Mouse (Mus musculus): ENCODE measurements around the gene Gria2. TPM values are rescaled to one million over a fixed set of nuclear protein-coding genes. Genes with fewer than 3 reads are reported as not detected.

Gene Gria2
- 0.05 TPM in 1 of 2 replicates, not detected in the other for polyA plus RNA-seq (2012; rRNA removed)

DNA sequence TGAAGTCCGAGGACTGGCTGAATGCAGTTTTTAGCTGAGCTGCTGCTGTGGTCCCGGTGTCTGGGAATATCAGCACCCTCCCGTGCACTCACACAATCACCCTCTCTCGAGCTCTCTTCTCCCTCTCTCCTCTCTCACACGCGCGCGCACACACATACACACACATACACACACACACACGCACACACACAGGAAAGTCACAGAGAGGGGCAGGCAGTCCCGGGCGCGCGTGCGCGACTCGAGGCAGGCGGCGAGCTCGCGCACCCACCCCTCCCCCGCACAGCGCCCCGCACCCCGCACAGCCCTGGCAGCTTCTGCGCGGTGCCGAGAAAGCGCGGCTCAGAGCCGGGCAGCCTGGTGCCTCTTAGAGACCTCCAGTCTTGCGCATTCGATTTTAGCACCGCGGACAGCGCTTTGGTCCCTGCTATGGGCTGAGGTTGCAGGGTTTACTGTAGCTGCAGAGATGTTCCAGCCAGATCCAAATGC lies at the start of gene Gria2:
Gria2 (minus strand) TSS at position 240 of the 486 bp plus-strand sequence.
- WGBS, result 2% methylated on average over 35 of the region's 35 CpGs

GRCm38 (mm10) chr3:80850947-80851346 lies 48.3 kb upstream of the Gria2 start:
- H3K27ac ChIP-seq (ENCODE audit: insufficient read depth, low read depth, low read length), result no peak overlapping the region
- no peaks in the 10 kb centered on the region for H3K36me3 ChIP-seq (ENCODE audit: control insufficient read depth, insufficient read depth, low read length)
- no peak for TF ChIP-seq POLR2A (IDR thresholded peaks at IDR 0.05; ENCODE audit: low read depth, low read length)
- no peaks in the 10 kb centered on the region for H3K27me3 ChIP-seq (ENCODE audit: control insufficient read depth, insufficient read depth, low read length)
- WGBS, result 79% methylated on average over 10 of the region's 10 CpGs
- no peak overlapping the region for H3K4me3 ChIP-seq (ENCODE audit: low read depth, low read length)
- no peaks in the 10 kb centered on the region for H3K4me1 ChIP-seq (ENCODE audit: control insufficient read depth, insufficient read depth, insufficient read length, low read length)

More for the DNA sequence above, at the start of gene Gria2:
- H3K27ac ChIP-seq (ENCODE audit: insufficient read depth, low read depth, low read length), result no peak within 1 kb of the TSS
- H3K36me3 ChIP-seq (ENCODE audit: control insufficient read depth, insufficient read depth, low read length), result no peaks in the 10 kb centered on the region
- H3K27me3 ChIP-seq (ENCODE audit: control insufficient read depth, insufficient read depth, low read length), result 0 out of 2 replicates have a peak, but pooled peaks cover 2% of the 10 kb centered on the region
- TF ChIP-seq CTCF (IDR thresholded peaks at IDR 0.05; ENCODE audit: extremely low read depth, insufficient read length, insufficient replicate concordance, low read depth, low read length) (no peak), POLR2A (IDR thresholded peaks at IDR 0.05; ENCODE audit: low read depth, low read length) (no peak)
- no peaks in the 10 kb centered on the region for H3K4me1 ChIP-seq (ENCODE audit: control insufficient read depth, insufficient read depth, insufficient read length, low read length)
- no peak within 1 kb of the TSS for H3K4me3 ChIP-seq (ENCODE audit: low read depth, low read length)

GRCm38 (mm10) chr3:80845634-80846033 lies 43.0 kb upstream of the Gria2 start:
- no peak overlapping the region for H3K4me3 ChIP-seq (ENCODE audit: low read depth, low read length)
- H3K27ac ChIP-seq (ENCODE audit: insufficient read depth, low read depth, low read length), result no peak overlapping the region
- TF ChIP-seq CTCF (IDR thresholded peaks at IDR 0.05; ENCODE audit: extremely low read depth, insufficient read length, insufficient replicate concordance, low read depth, low read length), result no peak
- WGBS, result 47% methylated on average over 2 of the region's 2 CpGs
- H3K27me3 ChIP-seq (ENCODE audit: control insufficient read depth, insufficient read depth, low read length), result no peaks in the 10 kb centered on the region
- H3K4me1 ChIP-seq (ENCODE audit: control insufficient read depth, insufficient read depth, insufficient read length, low read length), result no peaks in the 10 kb centered on the region
- no peaks in the 10 kb centered on the region for H3K36me3 ChIP-seq (ENCODE audit: control insufficient read depth, insufficient read depth, low read length)

DNA sequence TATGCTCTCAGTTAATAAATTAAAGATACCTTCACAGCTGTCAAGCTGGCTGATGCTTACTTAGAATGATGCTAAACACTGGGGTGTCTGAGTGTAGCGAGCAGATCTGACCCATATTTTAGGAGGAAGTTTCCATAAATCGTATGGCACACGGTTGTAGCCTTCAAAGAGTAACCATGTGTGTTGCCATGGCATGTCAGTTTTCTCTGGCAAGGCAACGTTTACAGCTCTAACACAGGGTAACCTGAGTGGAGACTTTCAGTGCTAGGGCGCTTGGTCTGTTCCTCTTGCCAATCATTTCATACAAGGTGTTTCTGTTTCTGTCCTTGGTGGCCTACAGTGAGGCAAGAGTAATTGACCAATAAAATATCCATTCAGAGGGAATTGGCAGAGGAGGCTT lies 37.2 kb upstream of the Gria2 start:
- TF ChIP-seq CTCF (IDR thresholded peaks at IDR 0.05; ENCODE audit: extremely low read depth, insufficient read length, insufficient replicate concordance, low read depth, low read length), result no peak
- no peak for TF ChIP-seq POLR2A (IDR thresholded peaks at IDR 0.05; ENCODE audit: low read depth, low read length)
- H3K4me1 ChIP-seq (ENCODE audit: control insufficient read depth, insufficient read depth, insufficient read length, low read length), result no peaks in the 10 kb centered on the region
- 80% methylated on average over 5 of the region's 5 CpGs for WGBS
- no peaks in the 10 kb centered on the region for H3K27me3 ChIP-seq (ENCODE audit: control insufficient read depth, insufficient read depth, low read length)
- H3K27ac ChIP-seq (ENCODE audit: insufficient read depth, low read depth, low read length), result no peak overlapping the region
- H3K36me3 ChIP-seq (ENCODE audit: control insufficient read depth, insufficient read depth, low read length), result no peaks in the 10 kb centered on the region
- H3K4me3 ChIP-seq (ENCODE audit: low read depth, low read length), result no peak overlapping the region

DNA sequence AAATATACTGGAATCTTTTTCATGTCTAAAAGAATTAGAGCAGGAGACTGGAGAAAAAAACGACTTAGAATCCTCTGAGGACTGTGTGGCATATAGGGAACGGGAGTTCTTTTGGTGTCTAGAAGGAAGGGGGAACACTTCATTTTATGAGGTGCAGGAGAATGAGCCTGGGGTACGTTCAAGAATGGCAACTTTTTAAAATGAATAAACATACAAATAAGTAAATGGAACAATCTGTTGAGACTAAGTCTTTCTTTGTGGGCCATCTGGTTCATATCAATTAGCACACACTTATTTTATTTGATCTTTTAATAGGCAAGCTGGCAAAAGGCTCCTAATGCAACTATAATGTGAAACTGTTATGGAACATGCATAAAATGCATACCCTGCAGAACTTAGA lies 34.9 kb upstream of the Gria2 start:
- no peak overlapping the region for H3K27ac ChIP-seq (ENCODE audit: insufficient read depth, low read depth, low read length)
- no peaks in the 10 kb centered on the region for H3K4me1 ChIP-seq (ENCODE audit: control insufficient read depth, insufficient read depth, insufficient read length, low read length)
- no peaks in the 10 kb centered on the region for H3K27me3 ChIP-seq (ENCODE audit: control insufficient read depth, insufficient read depth, low read length)
- no peaks in the 10 kb centered on the region for H3K36me3 ChIP-seq (ENCODE audit: control insufficient read depth, insufficient read depth, low read length)
- H3K4me3 ChIP-seq (ENCODE audit: low read depth, low read length), result no peak overlapping the region
- whole genome bisulfite sequencing, result 49% methylated on average over 3 of the region's 3 CpGs
- TF ChIP-seq POLR2A (IDR thresholded peaks at IDR 0.05; ENCODE audit: low read depth, low read length), result no peak
- TF ChIP-seq CTCF (IDR thresholded peaks at IDR 0.05; ENCODE audit: extremely low read depth, insufficient read length, insufficient replicate concordance, low read depth, low read length), result no peak

DNA sequence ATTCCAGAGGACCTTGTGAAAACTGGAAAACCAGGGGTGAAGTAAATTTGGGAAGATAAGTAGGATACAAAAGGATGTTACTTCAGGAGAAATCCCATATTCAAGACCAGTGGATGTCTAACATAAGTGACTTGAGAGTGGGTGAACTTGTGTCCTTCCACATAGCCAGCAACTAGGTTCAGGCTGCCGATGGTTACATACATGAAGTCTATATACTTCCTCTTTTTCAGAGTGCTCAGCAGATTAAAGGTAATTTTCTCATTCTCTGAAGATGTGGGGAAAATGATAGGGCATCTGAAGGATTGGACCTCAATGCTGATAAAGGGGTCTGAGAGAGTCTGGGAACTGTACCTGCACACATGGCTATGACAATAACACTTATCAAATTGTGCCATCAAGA lies 21.3 kb upstream of the Gria2 start:
- WGBS, result 78% methylated on average over 1 of the region's 1 CpGs
- no peaks in the 10 kb centered on the region for H3K36me3 ChIP-seq (ENCODE audit: control insufficient read depth, insufficient read depth, low read length)
- H3K4me3 ChIP-seq (ENCODE audit: low read depth, low read length), result no peak overlapping the region
- H3K27ac ChIP-seq (ENCODE audit: insufficient read depth, low read depth, low read length), result no peak overlapping the region
- no peaks in the 10 kb centered on the region for H3K4me1 ChIP-seq (ENCODE audit: control insufficient read depth, insufficient read depth, insufficient read length, low read length)
- H3K27me3 ChIP-seq (ENCODE audit: control insufficient read depth, insufficient read depth, low read length), result no peaks in the 10 kb centered on the region
- TF ChIP-seq CTCF (IDR thresholded peaks at IDR 0.05; ENCODE audit: extremely low read depth, insufficient read length, insufficient replicate concordance, low read depth, low read length) (no peak), POLR2A (IDR thresholded peaks at IDR 0.05; ENCODE audit: low read depth, low read length) (no peak)

- Histone ChIP-seq H3K27me3 (ENCODE audit: control insufficient read depth, insufficient read depth, low read length) (no peaks in the 10 kb centered on the region), H3K4me1 (ENCODE audit: control insufficient read depth, insufficient read depth, insufficient read length, low read length) (no peaks in the 10 kb centered on the region), H3K36me3 (ENCODE audit: control insufficient read depth, insufficient read depth, low read length) (no peaks in the 10 kb centered on the region), H3K4me3 (ENCODE audit: low read depth, low read length) (no peak overlapping the region), H3K27ac (ENCODE audit: insufficient read depth, low read depth, low read length) (no peak overlapping the region)
- no peak for TF ChIP-seq POLR2A (IDR thresholded peaks at IDR 0.05; ENCODE audit: low read depth, low read length)
- no peak for TF ChIP-seq CTCF (IDR thresholded peaks at IDR 0.05; ENCODE audit: extremely low read depth, insufficient read length, insufficient replicate concordance, low read depth, low read length)
- WGBS, result 83% methylated on average over 1 of the region's 1 CpGs
Measured at GRCm38 (mm10) chr3:80818619-80819018, 16.0 kb upstream of the Gria2 start.

- H3K27me3 ChIP-seq (ENCODE audit: control insufficient read depth, insufficient read depth, low read length), result no peaks in the 10 kb centered on the region
- no peak overlapping the region for H3K27ac ChIP-seq (ENCODE audit: insufficient read depth, low read depth, low read length)
- H3K36me3 ChIP-seq (ENCODE audit: control insufficient read depth, insufficient read depth, low read length), result no peaks in the 10 kb centered on the region
- no peaks in the 10 kb centered on the region for H3K4me1 ChIP-seq (ENCODE audit: control insufficient read depth, insufficient read depth, insufficient read length, low read length)
- TF ChIP-seq CTCF (IDR thresholded peaks at IDR 0.05; ENCODE audit: extremely low read depth, insufficient read length, insufficient replicate concordance, low read depth, low read length) (no peak), POLR2A (IDR thresholded peaks at IDR 0.05; ENCODE audit: low read depth, low read length) (no peak)
- H3K4me3 ChIP-seq (ENCODE audit: low read depth, low read length), result no peak overlapping the region
Measured at GRCm38 (mm10) chr3:80813734-80814133, 11.1 kb upstream of the Gria2 start.
